Mouse (Mus musculus) lung, adult 2 months (tissue): ENCODE measurements around the gene Rnf43. TPM values are rescaled to one million over a fixed set of nuclear protein-coding genes. Genes with fewer than 3 reads are reported as not detected.
A peak's percentile ranks its signal among the peaks of the same experiment; 100 is the strongest.

ENCODE experiments used
- DNase-seq: peaks from one replicate; pipeline ENCODE4 v3.0.0; 2022
- H3K4me1 ChIP-seq: fragments of 200-500 bp; 2 replicates; pipeline ENCODE4 v1.6.1; 2011; ENCODE audit warnings: low read length; ENCODE audit not compliant: control insufficient read depth, insufficient read depth
- H3K4me3 ChIP-seq: fragments of 200-500 bp; replicated peaks from 2 replicates; pipeline ENCODE3; 2011; ENCODE audit warnings: low read depth, mild to moderate bottlenecking, control low read depth, low read length; ENCODE audit errors: extremely low read depth
- CTCF ChIP-seq: fragments of 200-500 bp; IDR thresholded peaks from 2 replicates; pipeline ENCODE4 v1.5.1; 2011; ENCODE audit warnings: mild to moderate bottlenecking, low read length, control low read depth; ENCODE audit not compliant: insufficient read depth
- POLR2A ChIP-seq: fragments of 200-500 bp; IDR thresholded peaks from 2 replicates; pipeline ENCODE4 v1.6.1; 2011; ENCODE audit warnings: low read depth, mild to moderate bottlenecking, control low read depth, low read length, borderline replicate concordance; ENCODE audit errors: extremely low read depth
- WGBS: fragments of 180-500 bp; shearing (Covaris S2); methylation state at CpG from one replicate; pipeline ENCODE4 v1.1.7; 2018; 5-methylcytosine and 5-hydroxymethylcytosine counted together
- polyA plus RNA-seq: library from polyadenylated mRNA; depleted of rRNA; stranded (reverse); fragments of >200 nt; gene quantifications from 2 replicates; pipeline ENCODE4 v1.2.3, GENCODE M21; 2012

Gene Rnf43
- polyA plus RNA-seq, 1 experiment, result 12.6 TPM

- WGBS, result 73% methylated on average over 5 of the region's 5 CpGs
- Histone ChIP-seq H3K4me1 (no peaks in the 10 kb centered on the region), H3K4me3 (no peak overlapping the region)
- DNase-seq, result no peak
- TF ChIP-seq POLR2A (no peak), CTCF (no peak)
These were observed 7.8 kb upstream of the Rnf43 start for GRCm38 (mm10) chr11:87654693-87655092.

GRCm38 (mm10) chr11:87659216-87659615, 3.3 kb upstream of the Rnf43 start:
- TF ChIP-seq CTCF, result no peak
- TF ChIP-seq POLR2A, result no peak
- Histone ChIP-seq H3K4me1 (peaks cover 3% of the 10 kb centered on the region), H3K4me3 (no peak overlapping the region)
- WGBS, result 53% methylated on average over 7 of the region's 7 CpGs
- DNase-seq, result no peak

- H3K4me1 ChIP-seq, result peaks cover 3% of the 10 kb centered on the region
- WGBS, result 16% methylated on average over 14 of the region's 14 CpGs
- peak overlapping the region; percentile 64 for H3K4me3 ChIP-seq
- no peak for DNase-seq
- TF ChIP-seq POLR2A (no peak), CTCF (no peak)
These were observed 300 bp downstream of the Rnf43 start for GRCm38 (mm10) chr11:87662822-87663221.

DNA sequence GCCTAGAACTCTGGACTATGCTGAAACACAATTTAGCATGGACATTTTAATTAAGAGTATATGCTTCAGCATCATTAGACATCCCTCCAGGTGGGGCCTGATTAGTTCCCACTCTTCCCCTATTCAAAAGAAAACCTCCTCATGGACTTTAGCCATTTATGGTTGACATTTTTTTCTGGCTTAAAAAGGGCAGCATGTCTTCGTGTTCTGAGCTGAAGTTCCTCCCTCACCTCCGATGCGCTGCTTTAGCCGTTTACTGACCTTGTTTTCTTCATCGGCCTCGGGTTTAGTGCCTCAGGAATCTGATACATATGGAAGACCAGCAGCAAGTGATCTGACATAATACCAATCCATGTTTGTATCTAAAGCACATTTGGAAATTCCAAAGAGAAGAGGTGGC, 1.4 kb downstream of the Rnf43 start:
- Histone ChIP-seq H3K4me1 (peaks cover 3% of the 10 kb centered on the region), H3K4me3 (peak overlapping the region; percentile 54)
- no peak for TF ChIP-seq CTCF
- no peak for TF ChIP-seq POLR2A
- WGBS, result 68% methylated on average over 6 of the region's 6 CpGs
- no peak for DNase-seq

DNA sequence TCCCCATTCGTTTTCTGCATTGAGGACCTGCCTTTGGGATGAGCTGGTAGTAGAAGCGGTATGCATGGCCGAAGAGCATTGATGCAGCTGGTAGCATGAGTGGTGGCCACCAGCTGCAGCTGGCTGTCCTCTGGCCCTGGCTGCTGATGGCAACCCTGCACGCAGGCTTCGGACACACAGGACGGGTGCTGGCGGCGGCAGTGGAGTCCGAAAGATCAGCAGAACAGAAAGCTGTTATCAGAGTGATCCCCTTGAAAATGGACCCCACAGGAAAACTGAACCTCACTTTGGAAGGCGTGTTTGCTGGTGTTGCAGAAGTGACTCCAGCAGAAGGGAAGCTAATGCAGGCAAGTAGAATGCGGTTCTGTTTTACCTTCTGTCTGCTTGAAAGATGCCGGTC, 2.0 kb downstream of the Rnf43 start:
- WGBS, result 72% methylated on average over 12 of the region's 12 CpGs
- H3K4me3 ChIP-seq, result peak overlapping the region; percentile 53
- TF ChIP-seq POLR2A (no peak), CTCF (no peak)
- H3K4me1 ChIP-seq, result peaks cover 3% of the 10 kb centered on the region
- DNase-seq, result peak; percentile 54

GRCm38 (mm10) chr11:87665224-87665623, 2.7 kb downstream of the Rnf43 start:
- no peak overlapping the region for H3K4me3 ChIP-seq

GRCm38 (mm10) chr11:87665658-87666057, 3.1 kb downstream of the Rnf43 start:
- TF ChIP-seq POLR2A (no peak), CTCF (no peak)
- H3K4me3 ChIP-seq, result peak overlapping the region; percentile 13
- no peak for DNase-seq
- WGBS, result 59% methylated on average over 2 of the region's 2 CpGs
- H3K4me1 ChIP-seq, result peaks cover 3% of the 10 kb centered on the region

More at GRCm38 (mm10) chr11:87665224-87665623, 2.7 kb downstream of the Rnf43 start:
- DNase-seq, result no peak
- 58% methylated on average over 6 of the region's 6 CpGs for WGBS
- H3K4me1 ChIP-seq, result peaks cover 3% of the 10 kb centered on the region
- no peak for TF ChIP-seq CTCF
- no peak for TF ChIP-seq POLR2A

GRCm38 (mm10) chr11:87666256-87667035, 3.9 kb downstream of the Rnf43 start:
- TF ChIP-seq CTCF (no peak), POLR2A (no peak)
- 57% methylated on average over 12 of the region's 12 CpGs for WGBS
- no peak for DNase-seq
- Histone ChIP-seq H3K4me1 (peaks cover 3% of the 10 kb centered on the region), H3K4me3 (peak overlapping the region; percentile 36)

DNA sequence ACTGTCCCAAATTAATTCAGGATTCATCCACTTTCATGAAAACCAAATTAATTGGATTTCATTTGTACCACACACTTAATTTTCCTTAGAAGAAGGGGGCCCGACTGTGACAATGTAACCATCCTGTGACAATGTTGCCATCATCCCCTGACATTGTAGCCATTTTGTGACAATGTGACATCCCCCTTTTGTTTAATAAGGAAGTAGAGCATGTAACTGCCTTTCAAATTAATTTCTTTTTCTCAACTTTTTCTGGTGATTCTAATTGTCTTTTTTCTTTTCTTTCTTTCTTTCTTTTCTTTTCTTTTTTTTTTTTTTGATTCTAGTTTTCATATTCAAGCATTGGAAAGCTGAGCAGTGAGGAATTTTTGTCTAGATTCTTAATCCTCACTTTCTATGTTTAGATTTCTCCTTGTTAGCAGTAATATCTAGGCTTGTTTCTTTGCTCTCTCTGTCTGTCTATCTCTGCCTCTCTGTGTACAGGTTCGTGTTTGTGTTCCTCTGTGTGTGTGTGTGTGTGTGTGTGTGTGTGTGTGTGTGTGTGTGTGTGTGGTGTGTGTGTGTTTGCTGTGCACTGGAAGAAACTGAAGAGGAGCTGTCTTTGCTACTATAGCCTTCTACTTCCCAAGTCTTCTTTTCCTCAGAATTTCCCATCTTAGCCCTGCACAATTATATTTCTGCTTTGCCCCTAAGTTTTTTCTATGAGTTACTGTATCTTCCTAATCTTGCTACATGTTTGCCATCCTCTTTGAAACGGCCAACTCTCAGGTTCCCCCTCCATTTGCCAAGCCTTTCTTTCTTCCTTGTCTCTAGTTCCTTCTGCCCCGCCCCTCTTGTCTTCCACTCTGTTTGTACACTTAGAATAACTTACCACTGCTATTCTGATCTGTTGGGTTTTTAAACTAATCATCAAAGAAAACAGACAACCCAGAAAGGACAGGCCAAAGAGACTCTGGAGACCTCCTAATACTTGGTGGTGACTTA, 4.9 kb downstream of the Rnf43 start:
- no peak overlapping the region for H3K4me3 ChIP-seq
- no peak for DNase-seq
- 46% methylated on average over 4 of the region's 4 CpGs for WGBS

More for the DNA sequence above, 4.9 kb downstream of the Rnf43 start:
- H3K4me1 ChIP-seq, result peaks cover 2% of the 10 kb centered on the region
- TF ChIP-seq POLR2A, result no peak
- no peak for TF ChIP-seq CTCF
